Mouse (Mus musculus) myocyte (in vitro differentiated cells): Measurements from ENCODE around the gene 6030408B16Rik. TPM values are rescaled to one million over a fixed set of nuclear protein-coding genes. Genes with fewer than 3 reads are reported as not detected.

Source experiments
- H3K27me3 ChIP-seq: one replicate; pipeline ENCODE4 v1.6.1; 2011; ENCODE audit not compliant: control insufficient read depth, insufficient read depth, insufficient read length
- H3K36me3 ChIP-seq: one replicate; pipeline ENCODE4 v1.6.1; 2011; ENCODE audit not compliant: control insufficient read depth, insufficient read depth
- H3K4me2 ChIP-seq: one replicate; pipeline ENCODE4 v1.6.1; 2011; ENCODE audit warnings: low read depth, control low read depth
- H3K4me3 ChIP-seq: one replicate; pipeline ENCODE4 v1.5.1; 2011; ENCODE audit warnings: mild to moderate bottlenecking, control low read depth, moderate library complexity
- H3K79me2 ChIP-seq: one replicate; pipeline ENCODE4 v1.6.1; 2011; ENCODE audit not compliant: control insufficient read depth, insufficient read depth
- H3ac ChIP-seq: one replicate; pipeline ENCODE4 v1.6.1; 2011; ENCODE audit not compliant: control insufficient read depth, insufficient read length
- CEBPB ChIP-seq: IDR thresholded peaks from 2 replicates; pipeline ENCODE4 v1.6.1; 2011; ENCODE audit warnings: mild to moderate bottlenecking, moderate library complexity; ENCODE audit not compliant: poor library complexity, insufficient read depth, severe bottlenecking
- E2F4 ChIP-seq: IDR thresholded peaks from one replicate; pipeline ENCODE4 v1.6.1; 2011; ENCODE audit warnings: mild to moderate bottlenecking, control low read depth, moderate library complexity; ENCODE audit not compliant: insufficient read depth
- MAX ChIP-seq: IDR thresholded peaks from one replicate; pipeline ENCODE4 v1.6.1; 2011; ENCODE audit warnings: low read depth, mild to moderate bottlenecking, control low read depth
- MYOD1 ChIP-seq, 3 experiments: IDR thresholded peaks; one replicate each; pipeline ENCODE4 v1.6.1; 2011; ENCODE audit warnings: control low read depth in 2 of 3, low read depth in 2 of 3, mild to moderate bottlenecking in 2 of 3, moderate library complexity in 1 of 3; ENCODE audit not compliant: insufficient read length in 2 of 3, control insufficient read depth in 1 of 3
- MYOG ChIP-seq, 3 experiments: IDR thresholded peaks; one replicate each; pipeline ENCODE4 v1.6.1; 2011; ENCODE audit warnings: control low read depth in 2 of 3, low read depth in 2 of 3, mild to moderate bottlenecking in 2 of 3; ENCODE audit not compliant: insufficient read length in 2 of 3, control insufficient read depth in 1 of 3, insufficient read depth in 1 of 3
- POLR2A ChIP-seq: IDR thresholded peaks from one replicate; pipeline ENCODE4 v1.6.1; 2011; ENCODE audit warnings: low read depth, mild to moderate bottlenecking, control low read depth, moderate library complexity; ENCODE audit not compliant: insufficient read length
- POLR2AphosphoS2 ChIP-seq: IDR thresholded peaks from one replicate; pipeline ENCODE4 v1.6.1; 2011; ENCODE audit warnings: low read depth, control low read depth; ENCODE audit not compliant: insufficient read length
- REST ChIP-seq: IDR thresholded peaks from one replicate; pipeline ENCODE4 v1.6.1; 2011; ENCODE audit warnings: mild to moderate bottlenecking, control low read depth, moderate library complexity; ENCODE audit not compliant: insufficient read depth, insufficient read length
- SRF ChIP-seq: IDR thresholded peaks from one replicate; pipeline ENCODE4 v1.6.1; 2011; ENCODE audit warnings: low read depth; ENCODE audit not compliant: control insufficient read depth, insufficient read length
- TCF12 ChIP-seq: IDR thresholded peaks from one replicate; pipeline ENCODE4 v1.6.1; 2011; ENCODE audit warnings: mild to moderate bottlenecking, control low read depth; ENCODE audit not compliant: poor library complexity, insufficient read depth, severe bottlenecking
- TCF3 ChIP-seq: IDR thresholded peaks from one replicate; pipeline ENCODE4 v1.6.1; 2011; ENCODE audit warnings: low read depth, control low read depth; ENCODE audit not compliant: insufficient read length
- USF1 ChIP-seq: IDR thresholded peaks from one replicate; pipeline ENCODE4 v1.6.1; 2011; ENCODE audit warnings: low read depth, mild to moderate bottlenecking, control low read depth, moderate library complexity
- polyA plus RNA-seq: library from polyadenylated mRNA; unstranded; fragments of >200 nt; fragmentation: generic; extraction: Trizol; gene quantifications from one replicate; pipeline ENCODE4 v1.2.1, GENCODE M21; 2012; ENCODE audit warnings: missing spikeins

Gene 6030408B16Rik
- polyA plus RNA-seq, 1 experiment = 0.16 TPM

- no peaks in the 10 kb centered on the region for H3K36me3 ChIP-seq
- TF ChIP-seq E2F4 (no peak), POLR2A (no peak), SRF (no peak), POLR2AphosphoS2 (no peak), MAX (no peak), USF1 (no peak), MYOD1 (IDR thresholded peaks at IDR 0.05; ENCODE audit: control insufficient read depth in 1 of 3, insufficient read length in 2 of 3, low read depth in 2 of 3) (no peak), TCF12 (no peak), CEBPB (no peak), MYOG (IDR thresholded peaks at IDR 0.05; ENCODE audit: control insufficient read depth in 1 of 3, insufficient read depth in 1 of 3, insufficient read length in 2 of 3, low read depth in 2 of 3) (no peak), TCF3 (no peak)
- no peaks in the 10 kb centered on the region for H3K27me3 ChIP-seq
- no peak overlapping the region for H3K4me3 ChIP-seq
- no peak overlapping the region for H3K4me2 ChIP-seq
- H3K79me2 ChIP-seq = no peaks in the 10 kb centered on the region
- no peak overlapping the region for H3ac ChIP-seq
Measured at GRCm38 (mm10) chr15:101306459-101306858, 13.4 kb downstream of the 6030408B16Rik start.

DNA sequence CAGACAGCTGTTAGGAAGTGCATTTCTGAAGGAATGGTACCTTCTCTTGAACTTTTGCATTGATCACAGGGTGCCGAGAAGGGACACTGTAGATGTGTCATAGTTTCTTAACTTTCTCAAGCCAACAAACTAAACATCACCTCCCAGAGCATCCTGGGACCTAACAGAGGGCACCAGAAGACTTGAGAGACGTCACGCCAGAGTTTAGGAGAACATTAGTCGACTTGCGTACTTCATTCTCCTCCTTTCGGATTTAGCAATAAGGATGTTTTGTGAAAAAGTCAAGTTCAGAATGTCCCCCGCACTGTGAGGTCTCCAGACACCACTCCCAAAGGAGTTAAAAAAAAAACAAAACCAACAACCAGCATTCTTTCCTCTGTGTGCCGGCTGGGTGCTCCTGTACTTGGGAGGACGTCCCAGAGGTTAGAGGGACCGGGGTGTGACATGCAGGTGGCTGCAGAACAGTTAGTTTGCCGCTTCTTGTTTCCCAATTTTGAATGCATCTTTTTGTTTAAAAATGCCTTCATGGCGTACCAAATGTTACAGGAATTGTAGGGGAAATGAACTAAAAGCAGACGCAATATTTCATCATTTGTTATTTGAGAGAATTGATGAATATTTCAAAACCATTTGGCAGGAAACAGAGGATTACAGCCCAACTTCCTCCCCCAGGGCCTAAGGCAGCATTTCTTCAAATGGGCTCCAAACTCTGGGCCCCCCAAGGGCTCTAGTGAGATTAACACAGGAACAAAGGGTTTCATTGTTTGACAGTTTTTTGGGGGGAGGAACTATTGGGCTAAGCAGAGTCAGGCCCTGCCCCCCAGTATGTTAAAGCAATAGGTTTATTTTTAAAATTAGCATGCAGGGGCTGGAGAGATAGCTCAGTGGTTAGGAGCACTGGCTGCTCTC, 15.7 kb downstream of the 6030408B16Rik start:
- no peak for TF ChIP-seq USF1
- no peak for TF ChIP-seq E2F4
- TF ChIP-seq MYOD1 (IDR thresholded peaks at IDR 0.05; ENCODE audit: control insufficient read depth in 1 of 3, insufficient read length in 2 of 3, low read depth in 2 of 3) = no peak
- TF ChIP-seq MAX = no peak
- TF ChIP-seq POLR2A = no peak
- no peak for TF ChIP-seq MYOG (IDR thresholded peaks at IDR 0.05; ENCODE audit: control insufficient read depth in 1 of 3, insufficient read depth in 1 of 3, insufficient read length in 2 of 3, low read depth in 2 of 3)
- no peak for TF ChIP-seq TCF3
- no peak overlapping the region for H3K4me3 ChIP-seq

DNA sequence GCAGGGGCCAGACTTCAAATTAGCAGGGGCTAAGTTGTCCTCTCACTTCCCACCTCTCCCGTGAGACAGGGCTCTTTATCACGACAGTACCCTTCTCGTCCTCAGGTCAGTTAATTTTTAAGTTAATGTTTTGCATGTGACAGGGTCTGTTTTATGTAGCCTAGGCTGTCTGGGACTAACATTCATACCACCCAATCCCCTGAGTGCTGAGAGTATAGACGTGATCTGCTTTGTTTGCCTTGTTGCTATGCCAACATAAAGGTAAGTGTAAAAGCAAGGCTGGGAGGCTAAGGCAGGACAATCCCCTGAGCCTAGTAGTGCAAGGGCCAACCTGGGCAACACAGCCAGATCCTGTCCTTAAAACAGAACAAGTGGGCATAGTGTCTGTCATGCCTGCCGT, 16.5 kb downstream of the 6030408B16Rik start:
- Histone ChIP-seq H3K27me3 (no peaks in the 10 kb centered on the region), H3K4me2 (no peak overlapping the region), H3K4me3 (no peak overlapping the region), H3K36me3 (no peaks in the 10 kb centered on the region), H3ac (no peak overlapping the region), H3K79me2 (no peaks in the 10 kb centered on the region)
- TF ChIP-seq POLR2A (no peak), REST (no peak), SRF (no peak), POLR2AphosphoS2 (no peak), TCF3 (no peak), MYOG (IDR thresholded peaks at IDR 0.05; ENCODE audit: control insufficient read depth in 1 of 3, insufficient read depth in 1 of 3, insufficient read length in 2 of 3, low read depth in 2 of 3) (no peak), E2F4 (no peak), CEBPB (no peak), MAX (no peak), TCF12 (no peak), MYOD1 (IDR thresholded peaks at IDR 0.05; ENCODE audit: control insufficient read depth in 1 of 3, insufficient read length in 2 of 3, low read depth in 2 of 3) (no peak), USF1 (no peak)

More for the DNA sequence above, 15.7 kb downstream of the 6030408B16Rik start:
- Histone ChIP-seq H3K4me2 (no peak overlapping the region), H3K36me3 (no peaks in the 10 kb centered on the region), H3K79me2 (no peaks in the 10 kb centered on the region), H3K27me3 (no peaks in the 10 kb centered on the region), H3ac (no peak overlapping the region)

DNA sequence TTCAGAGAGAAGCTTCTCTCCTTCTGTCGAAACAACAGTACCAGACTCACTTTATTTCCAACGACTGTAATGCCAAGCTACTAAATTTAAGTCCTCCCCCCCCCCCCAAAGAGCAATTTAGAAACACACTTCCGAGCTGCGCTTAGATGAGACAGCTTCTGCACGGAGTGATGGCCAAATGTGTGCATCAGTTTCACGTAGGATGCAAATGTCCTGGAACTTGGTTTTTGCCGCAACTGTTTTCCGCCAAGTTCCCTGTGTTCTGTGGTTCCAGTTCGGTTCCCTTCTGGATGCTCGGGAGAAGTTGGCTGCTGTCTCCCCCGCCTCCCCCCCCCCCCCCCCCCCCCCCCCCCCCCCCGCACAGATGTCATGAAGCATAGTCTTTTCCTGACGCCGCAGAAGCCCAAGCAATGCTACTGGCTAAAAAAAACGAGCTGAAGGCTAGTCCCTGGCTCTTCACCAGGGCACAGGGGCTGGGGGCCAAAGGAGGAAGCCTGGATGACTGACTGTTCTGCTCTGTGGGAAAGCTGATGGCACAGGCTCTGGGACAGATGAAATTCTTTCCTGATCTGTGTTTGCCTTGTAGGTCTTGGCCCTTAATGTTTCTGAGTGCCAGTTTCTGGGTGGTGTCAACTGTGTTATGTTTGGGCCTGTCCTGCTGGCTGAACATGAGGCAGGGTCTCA, 18.2 kb downstream of the 6030408B16Rik start:
- no peaks in the 10 kb centered on the region for H3K36me3 ChIP-seq
- TF ChIP-seq MYOG (IDR thresholded peaks at IDR 0.05; ENCODE audit: control insufficient read depth in 1 of 3, insufficient read depth in 1 of 3, insufficient read length in 2 of 3, low read depth in 2 of 3) = no peak
- TF ChIP-seq USF1 = no peak

GRCm38 (mm10) chr15:101312006-101312405, 19.0 kb downstream of the 6030408B16Rik start:
- Histone ChIP-seq H3K4me2 (no peak overlapping the region), H3K36me3 (no peaks in the 10 kb centered on the region), H3K4me3 (no peak overlapping the region), H3K79me2 (no peaks in the 10 kb centered on the region), H3ac (no peak overlapping the region), H3K27me3 (no peaks in the 10 kb centered on the region)
- TF ChIP-seq POLR2AphosphoS2 = no peak
- peak in 1 of 3 experiments; percentile 42 for TF ChIP-seq MYOD1 (IDR thresholded peaks at IDR 0.05; ENCODE audit: control insufficient read depth in 1 of 3, insufficient read length in 2 of 3, low read depth in 2 of 3)

More for the DNA sequence above, 18.2 kb downstream of the 6030408B16Rik start:
- H3ac ChIP-seq = no peak overlapping the region
- H3K27me3 ChIP-seq = no peaks in the 10 kb centered on the region
- no peak overlapping the region for H3K4me3 ChIP-seq
- H3K4me2 ChIP-seq = no peak overlapping the region
- H3K79me2 ChIP-seq = no peaks in the 10 kb centered on the region
